Mouse (Mus musculus): ENCODE results near the gene Gcm2. TPM values are rescaled to one million over a fixed set of nuclear protein-coding genes. Genes with fewer than 3 reads are reported as not detected.

Gcm2 gene
- 0.08 and 0.23 TPM in 2 replicates for polyA plus RNA-seq (2012; rRNA removed)

DNA sequence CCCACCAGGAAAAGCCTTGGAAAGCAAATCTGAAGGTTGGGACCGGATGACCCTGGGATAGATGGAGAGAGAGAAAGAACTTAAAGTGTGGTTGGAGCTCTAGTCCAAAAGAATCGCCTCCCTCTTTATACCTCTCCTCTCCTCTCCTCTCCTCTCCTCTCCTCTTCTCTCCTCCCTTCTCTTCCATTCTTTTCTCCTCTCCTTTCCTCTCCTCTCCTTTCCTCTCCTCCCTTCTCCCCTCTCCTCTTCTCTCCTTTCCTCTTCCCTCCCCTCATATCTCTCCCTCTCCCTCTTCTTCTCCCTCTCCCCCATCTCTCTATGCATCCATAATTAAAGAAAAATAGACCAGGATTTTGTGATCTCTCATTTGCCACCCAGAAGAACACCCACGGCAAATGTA lies at the start of gene Gcm2:
Gcm2 (minus strand) TSS at position 101 of the 400 bp plus-strand sequence.
- 86% methylated on average over 3 of the region's 3 CpGs for WGBS

DNA sequence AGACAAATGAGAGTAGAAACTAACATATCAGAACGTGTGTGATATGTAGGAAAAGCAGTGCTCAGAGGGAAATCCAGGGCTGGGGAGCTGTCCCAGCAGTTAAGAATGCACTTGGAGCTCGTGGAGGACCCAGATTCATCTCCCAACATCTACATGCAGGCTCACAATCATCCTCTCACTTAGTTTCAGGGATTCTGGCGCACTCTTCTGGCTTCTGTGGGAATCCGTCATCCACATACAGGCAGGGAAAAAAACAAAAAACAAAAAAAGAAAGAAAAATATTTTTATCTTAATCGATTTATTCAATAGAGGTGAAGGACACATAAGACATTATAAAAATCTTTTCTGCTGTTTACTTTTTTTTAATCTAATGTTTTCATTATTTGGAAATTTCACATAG lies 47.6 kb upstream of the Gcm2 start:
- no peak for DNase-seq
- Histone ChIP-seq H3K27me3 (ENCODE audit: control insufficient read depth, insufficient read depth, low read length) (no peaks in the 10 kb centered on the region), H3K27ac (ENCODE audit: control insufficient read depth, insufficient read depth, low read length) (no peak overlapping the region), H3K4me3 (ENCODE audit: control insufficient read depth, insufficient read depth, low read length) (no peak overlapping the region), H3K4me1 (replicated peaks; ENCODE audit: control insufficient read depth, insufficient read depth, low read length) (no peaks in the 10 kb centered on the region), H3K36me3 (ENCODE audit: control insufficient read depth, insufficient read depth, low read length) (no peaks in the 10 kb centered on the region)
- WGBS: 74% methylated on average over 5 of the region's 5 CpGs
- TF ChIP-seq CTCF (IDR thresholded peaks at IDR 0.05; ENCODE audit: borderline replicate concordance, control insufficient read depth, extremely low read depth, insufficient read depth, low read length, poor library complexity) (no peak), POLR2A (IDR thresholded peaks at IDR 0.05; ENCODE audit: control insufficient read depth, extremely low read depth, insufficient read depth, low read length, poor library complexity) (no peak)

More for the DNA sequence above, at the start of gene Gcm2:
- Histone ChIP-seq H3K4me1 (replicated peaks; ENCODE audit: control insufficient read depth, insufficient read depth, low read length) (no peaks in the 10 kb centered on the region), H3K27ac (ENCODE audit: control insufficient read depth, insufficient read depth, low read length) (no peak within 1 kb of the TSS), H3K27me3 (ENCODE audit: control insufficient read depth, insufficient read depth, low read length) (no peaks in the 10 kb centered on the region), H3K4me3 (ENCODE audit: control insufficient read depth, insufficient read depth, low read length) (no peak within 1 kb of the TSS), H3K36me3 (ENCODE audit: control insufficient read depth, insufficient read depth, low read length) (no peaks in the 10 kb centered on the region)
- DNase-seq: no peak
- TF ChIP-seq CTCF (IDR thresholded peaks at IDR 0.05; ENCODE audit: borderline replicate concordance, control insufficient read depth, extremely low read depth, insufficient read depth, low read length, poor library complexity): no peak
- TF ChIP-seq POLR2A (IDR thresholded peaks at IDR 0.05; ENCODE audit: control insufficient read depth, extremely low read depth, insufficient read depth, low read length, poor library complexity): no peak

DNA sequence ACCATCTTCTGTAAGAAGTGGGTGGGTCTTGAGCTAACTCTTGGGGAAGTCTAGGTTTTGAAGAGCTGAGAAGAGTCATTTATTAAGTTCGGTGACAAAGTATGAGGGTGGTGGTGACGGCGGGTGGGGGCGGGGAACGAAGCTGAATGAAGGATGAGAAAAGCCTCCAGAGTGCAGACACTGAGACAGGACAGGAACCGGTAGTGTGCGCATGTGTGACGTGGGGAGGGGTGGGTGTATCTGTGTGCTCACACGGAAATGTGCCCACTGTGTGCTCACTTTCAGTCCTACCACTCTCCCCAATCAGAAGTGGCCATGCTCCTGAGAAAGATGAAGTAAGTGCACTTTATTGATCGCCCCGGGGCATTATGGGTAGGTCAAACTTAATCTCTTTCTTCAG lies 42.3 kb upstream of the Gcm2 start:
- Histone ChIP-seq H3K36me3 (ENCODE audit: control insufficient read depth, insufficient read depth, low read length) (no peaks in the 10 kb centered on the region), H3K4me3 (ENCODE audit: control insufficient read depth, insufficient read depth, low read length) (no peak overlapping the region), H3K27me3 (ENCODE audit: control insufficient read depth, insufficient read depth, low read length) (no peaks in the 10 kb centered on the region), H3K27ac (ENCODE audit: control insufficient read depth, insufficient read depth, low read length) (no peak overlapping the region), H3K4me1 (replicated peaks; ENCODE audit: control insufficient read depth, insufficient read depth, low read length) (no peaks in the 10 kb centered on the region)
- TF ChIP-seq CTCF (IDR thresholded peaks at IDR 0.05; ENCODE audit: borderline replicate concordance, control insufficient read depth, extremely low read depth, insufficient read depth, low read length, poor library complexity) (no peak), POLR2A (IDR thresholded peaks at IDR 0.05; ENCODE audit: control insufficient read depth, extremely low read depth, insufficient read depth, low read length, poor library complexity) (no peak)
- WGBS: 84% methylated on average over 11 of the region's 11 CpGs
- no peak for DNase-seq

DNA sequence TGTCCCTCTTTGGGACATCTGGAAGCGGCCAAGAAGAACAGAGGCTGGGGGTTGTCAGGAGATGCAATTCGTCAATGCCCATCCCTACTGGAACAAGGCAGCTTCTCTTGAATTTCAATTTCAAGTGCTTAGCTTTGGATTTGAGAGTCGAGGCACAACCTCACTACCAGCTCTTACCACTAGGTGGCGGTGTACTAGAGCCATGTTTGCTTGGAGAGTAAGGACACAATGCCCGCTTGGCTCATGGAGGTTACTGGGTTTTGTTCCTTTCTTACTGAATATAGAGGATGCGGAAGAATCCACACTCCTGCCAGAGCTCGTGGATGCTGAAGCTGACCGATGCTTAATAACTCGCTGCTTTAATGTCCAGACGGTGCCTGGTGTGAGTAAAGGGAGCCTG lies 35.4 kb upstream of the Gcm2 start:
- Histone ChIP-seq H3K27me3 (ENCODE audit: control insufficient read depth, insufficient read depth, low read length) (no peaks in the 10 kb centered on the region), H3K4me3 (ENCODE audit: control insufficient read depth, insufficient read depth, low read length) (no peak overlapping the region), H3K4me1 (replicated peaks; ENCODE audit: control insufficient read depth, insufficient read depth, low read length) (no peaks in the 10 kb centered on the region), H3K36me3 (ENCODE audit: control insufficient read depth, insufficient read depth, low read length) (no peaks in the 10 kb centered on the region), H3K27ac (ENCODE audit: control insufficient read depth, insufficient read depth, low read length) (no peak overlapping the region)
- 74% methylated on average over 10 of the region's 10 CpGs for WGBS
- peak; percentile 55 for DNase-seq
- TF ChIP-seq POLR2A (IDR thresholded peaks at IDR 0.05; ENCODE audit: control insufficient read depth, extremely low read depth, insufficient read depth, low read length, poor library complexity): no peak
- TF ChIP-seq CTCF (IDR thresholded peaks at IDR 0.05; ENCODE audit: borderline replicate concordance, control insufficient read depth, extremely low read depth, insufficient read depth, low read length, poor library complexity): peak; percentile 14; the same call in 1 of the 2 replicates

DNA sequence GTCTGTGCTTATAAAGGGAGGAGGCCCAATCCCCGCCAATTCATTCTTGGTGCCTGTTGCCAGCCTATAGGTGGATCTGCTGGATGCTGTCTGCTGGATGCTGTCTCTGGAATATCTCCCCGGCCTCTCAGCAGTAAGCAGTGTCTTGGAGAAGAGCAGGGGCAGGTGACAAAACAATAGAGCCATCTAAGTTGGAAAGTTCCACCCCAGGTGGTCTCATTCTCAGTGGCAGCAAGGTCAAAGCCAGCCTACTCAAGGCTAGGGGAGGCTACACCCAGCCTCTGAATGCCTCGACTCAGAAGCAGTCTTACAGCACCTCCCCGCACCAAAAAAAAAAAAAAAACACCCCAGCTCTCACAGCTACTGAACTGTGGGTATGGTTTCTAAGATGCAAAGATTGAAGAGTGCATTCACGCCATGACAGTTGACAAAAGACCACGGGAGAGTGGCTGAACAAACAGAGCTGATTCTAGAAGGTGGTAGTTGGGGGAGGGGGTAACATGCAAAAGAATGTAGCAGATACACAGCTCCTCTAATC lies 34.7 kb upstream of the Gcm2 start:
- Histone ChIP-seq H3K27ac (ENCODE audit: control insufficient read depth, insufficient read depth, low read length) (no peak overlapping the region), H3K27me3 (ENCODE audit: control insufficient read depth, insufficient read depth, low read length) (no peaks in the 10 kb centered on the region)
- 80% methylated on average over 6 of the region's 6 CpGs for WGBS

DNA sequence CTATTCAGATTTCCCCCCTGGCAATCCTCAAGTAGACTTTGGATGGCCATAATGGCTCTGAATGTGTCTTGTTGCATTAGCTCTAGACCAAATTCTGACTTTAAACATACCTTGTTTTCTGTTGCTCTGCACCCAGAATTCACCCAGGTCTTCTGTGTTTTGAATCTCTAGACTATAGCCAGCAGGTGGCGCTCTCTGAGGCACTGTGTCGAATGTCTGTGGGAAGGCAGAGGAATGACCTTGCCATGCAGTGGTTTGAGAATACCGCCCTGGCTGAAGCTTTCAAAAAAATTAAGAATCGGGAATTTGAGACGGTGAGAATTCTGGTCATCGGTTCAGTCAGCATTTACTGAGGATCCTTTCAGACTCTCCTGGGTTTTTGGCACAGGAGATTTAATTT lies 24.1 kb upstream of the Gcm2 start:
- WGBS: 9% methylated on average over 6 of the region's 6 CpGs
- Histone ChIP-seq H3K27ac (ENCODE audit: control insufficient read depth, insufficient read depth, low read length) (no peak overlapping the region), H3K4me1 (replicated peaks; ENCODE audit: control insufficient read depth, insufficient read depth, low read length) (no peaks in the 10 kb centered on the region; the same call in 1 of the 2 replicates), H3K27me3 (ENCODE audit: control insufficient read depth, insufficient read depth, low read length) (no peaks in the 10 kb centered on the region), H3K36me3 (ENCODE audit: control insufficient read depth, insufficient read depth, low read length) (no peaks in the 10 kb centered on the region), H3K4me3 (ENCODE audit: control insufficient read depth, insufficient read depth, low read length) (no peak overlapping the region)
- peak; percentile 51 for DNase-seq
- no peak for TF ChIP-seq POLR2A (IDR thresholded peaks at IDR 0.05; ENCODE audit: control insufficient read depth, extremely low read depth, insufficient read depth, low read length, poor library complexity)
- no peak for TF ChIP-seq CTCF (IDR thresholded peaks at IDR 0.05; ENCODE audit: borderline replicate concordance, control insufficient read depth, extremely low read depth, insufficient read depth, low read length, poor library complexity)

More for the DNA sequence above, 34.7 kb upstream of the Gcm2 start:
- Histone ChIP-seq H3K36me3 (ENCODE audit: control insufficient read depth, insufficient read depth, low read length) (no peaks in the 10 kb centered on the region), H3K4me1 (replicated peaks; ENCODE audit: control insufficient read depth, insufficient read depth, low read length) (no peaks in the 10 kb centered on the region), H3K4me3 (ENCODE audit: control insufficient read depth, insufficient read depth, low read length) (no peak overlapping the region)
- TF ChIP-seq POLR2A (IDR thresholded peaks at IDR 0.05; ENCODE audit: control insufficient read depth, extremely low read depth, insufficient read depth, low read length, poor library complexity): no peak
- TF ChIP-seq CTCF (IDR thresholded peaks at IDR 0.05; ENCODE audit: borderline replicate concordance, control insufficient read depth, extremely low read depth, insufficient read depth, low read length, poor library complexity): no peak
- DNase-seq: no peak

DNA sequence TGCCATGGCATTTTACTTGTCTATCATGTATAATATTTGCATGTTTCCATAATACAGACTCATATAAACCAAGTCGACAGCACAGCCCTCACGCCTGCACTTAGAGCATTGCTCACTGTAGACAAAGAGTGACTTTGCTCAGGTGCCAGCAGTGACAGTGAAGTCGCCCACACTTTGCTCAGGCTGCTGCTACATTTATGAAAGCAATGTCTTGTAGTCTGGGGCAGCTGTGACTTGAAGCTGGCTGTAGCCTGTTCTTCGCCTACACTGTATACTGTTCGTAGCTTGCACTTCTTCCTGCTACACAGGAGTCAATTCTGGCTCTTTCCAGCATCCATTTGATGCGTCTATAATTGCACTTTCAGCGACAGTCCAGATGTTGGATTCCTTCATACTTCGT lies 18.2 kb upstream of the Gcm2 start:
- TF ChIP-seq CTCF (IDR thresholded peaks at IDR 0.05; ENCODE audit: borderline replicate concordance, control insufficient read depth, extremely low read depth, insufficient read depth, low read length, poor library complexity) (no peak), POLR2A (IDR thresholded peaks at IDR 0.05; ENCODE audit: control insufficient read depth, extremely low read depth, insufficient read depth, low read length, poor library complexity) (no peak)
- H3K36me3 ChIP-seq (ENCODE audit: control insufficient read depth, insufficient read depth, low read length): no peaks in the 10 kb centered on the region
- H3K27me3 ChIP-seq (ENCODE audit: control insufficient read depth, insufficient read depth, low read length): no peaks in the 10 kb centered on the region
- H3K4me1 ChIP-seq (replicated peaks; ENCODE audit: control insufficient read depth, insufficient read depth, low read length): no peaks in the 10 kb centered on the region; the same call in 1 of the 2 replicates
- 95% methylated on average over 8 of the region's 8 CpGs for WGBS
- no peak overlapping the region for H3K4me3 ChIP-seq (ENCODE audit: control insufficient read depth, insufficient read depth, low read length)
- H3K27ac ChIP-seq (ENCODE audit: control insufficient read depth, insufficient read depth, low read length): no peak overlapping the region
- DNase-seq: no peak
